Mouse (Mus musculus) embryonic facial prominence, embryonic 15.5 days (tissue): ENCODE data around the gene Gm47283. TPM values are rescaled to one million over a fixed set of nuclear protein-coding genes. Genes with fewer than 3 reads are reported as not detected.
A peak's percentile ranks its signal among the peaks of the same experiment; 100 is the strongest.
"Not testable (repeated sequence)": the region's sequence is repeated elsewhere in the genome, so short reads cannot be mapped to it uniquely, and the experiment has no call there.

Experiments used
- ATAC-seq: fragments of 200-750 bp; cut with Nextera tagmentation; 2 replicates; pipeline ENCODE4 v1.8.0; 2017; ENCODE audit warnings: low read depth, moderate TSS enrichment; ENCODE audit not compliant: insufficient number of reproducible peaks, low FRiP score, low TSS enrichment
- H3K27ac ChIP-seq: fragments of 300-500 bp; sonication (generic); replicated peaks from 2 replicates; pipeline ENCODE4 v1.5.1; 2015; ENCODE audit warnings: mild to moderate bottlenecking, inconsistent platforms
- H3K27me3 ChIP-seq: fragments of 300-500 bp; sonication (generic); 2 replicates; pipeline ENCODE4 v1.6.1; 2015; ENCODE audit warnings: inconsistent platforms
- H3K36me3 ChIP-seq: fragments of 300-500 bp; sonication (generic); 2 replicates; pipeline ENCODE4 v1.6.1; 2015; ENCODE audit warnings: mild to moderate bottlenecking, inconsistent platforms
- H3K4me1 ChIP-seq: fragments of 300-500 bp; sonication (generic); 2 replicates; pipeline ENCODE4 v1.6.1; 2015; ENCODE audit warnings: inconsistent platforms
- H3K4me2 ChIP-seq: fragments of 300-500 bp; sonication (generic); replicated peaks from 2 replicates; pipeline ENCODE4 v1.6.1; 2015; ENCODE audit warnings: mild to moderate bottlenecking, inconsistent platforms
- H3K4me3 ChIP-seq: fragments of 300-500 bp; sonication (generic); replicated peaks from 2 replicates; pipeline ENCODE4 v1.5.1; 2015; ENCODE audit warnings: mild to moderate bottlenecking, inconsistent platforms
- H3K9ac ChIP-seq: fragments of 300-500 bp; sonication (generic); 2 replicates; pipeline ENCODE4 v1.6.1; 2015; ENCODE audit warnings: inconsistent platforms
- H3K9me3 ChIP-seq: fragments of 300-500 bp; sonication (generic); replicated peaks from 2 replicates; pipeline ENCODE4 v1.6.1; 2016; ENCODE audit warnings: inconsistent platforms
- WGBS: fragments of 180-500 bp; shearing (Covaris S2); methylation state at CpG from one replicate; pipeline ENCODE4 v1.1.7; 2015; 5-methylcytosine and 5-hydroxymethylcytosine counted together
- polyA plus RNA-seq: library from polyadenylated mRNA; unstranded; fragments of >200 nt; fragmentation: Nextera tagmentation; extraction: Ambion mirVana; gene quantifications from 2 replicates; pipeline ENCODE4 v1.2.1, GENCODE M21; 2015

The Gm47283 gene
- not detected in 2 replicates for polyA plus RNA-seq

GRCm38 (mm10) chrY:90784438-90784837 lies at the start of gene Gm47283:
Gene Gm47283 (plus strand): TSS chrY:90784738.
- not testable (repeated sequence) for H3K27ac ChIP-seq, ATAC-seq, H3K27me3 ChIP-seq, H3K4me3 ChIP-seq, H3K4me2 ChIP-seq, H3K36me3 ChIP-seq, H3K9me3 ChIP-seq, H3K4me1 ChIP-seq, H3K9ac ChIP-seq
- WGBS, result no CpG with 5 or more reads among the region's 48 CpGs

- H3K4me2 ChIP-seq, H3K9ac ChIP-seq, H3K4me1 ChIP-seq, ATAC-seq, H3K4me3 ChIP-seq, H3K27ac ChIP-seq, H3K27me3 ChIP-seq: not testable (repeated sequence)
- Histone ChIP-seq H3K36me3 (peaks cover 18% of the 10 kb centered on the region), H3K9me3 (peaks cover 16% of the 10 kb centered on the region)
- 81% methylated on average over 5 of the region's 5 CpGs for WGBS
Observed at GRCm38 (mm10) chrY:90735181-90735895, 49.2 kb upstream of the Gm47283 start.

DNA sequence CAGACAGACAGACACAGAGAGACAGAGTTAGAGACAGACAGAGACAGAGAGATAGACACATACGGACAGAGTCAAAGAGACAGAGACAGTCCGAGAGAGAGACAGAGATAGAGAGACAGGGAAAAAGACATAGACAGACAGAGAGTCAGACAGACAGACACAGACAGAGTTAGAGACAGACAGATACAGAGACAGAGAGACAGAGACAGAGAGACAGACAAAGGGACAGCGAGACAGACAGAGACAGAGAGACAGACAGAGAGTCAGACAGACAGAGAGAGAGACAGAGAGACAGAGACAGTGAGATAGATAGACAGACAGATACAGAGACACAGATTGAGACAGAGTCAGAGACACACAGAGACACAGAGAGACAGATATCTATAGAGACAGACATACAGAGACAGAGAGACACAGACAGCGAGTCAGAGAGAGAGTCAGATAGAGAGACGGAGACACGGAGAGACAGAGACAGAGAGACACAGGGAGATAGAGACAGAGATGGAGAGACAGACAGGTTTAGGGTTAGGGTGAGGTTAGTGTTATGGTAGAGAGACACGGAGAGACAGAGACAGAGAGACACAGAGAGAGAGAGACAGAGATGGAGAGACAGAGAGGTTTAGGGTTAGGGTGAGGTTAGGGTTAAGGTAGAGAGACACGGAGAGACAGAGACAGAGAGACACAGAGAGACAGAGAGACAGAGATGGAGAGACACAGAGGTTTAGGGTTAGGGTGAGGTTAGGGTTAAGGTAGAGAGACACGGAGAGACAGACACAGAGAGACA lies 48.1 kb upstream of the Gm47283 start:
- not testable (repeated sequence) for H3K27ac ChIP-seq, H3K27me3 ChIP-seq, ATAC-seq, H3K4me3 ChIP-seq, H3K9ac ChIP-seq, H3K4me1 ChIP-seq, H3K4me2 ChIP-seq
- peaks cover 23% of the 10 kb centered on the region for H3K9me3 ChIP-seq
- WGBS, result 69% methylated on average over 5 of the region's 9 CpGs
- H3K36me3 ChIP-seq, result peaks cover 22% of the 10 kb centered on the region

DNA sequence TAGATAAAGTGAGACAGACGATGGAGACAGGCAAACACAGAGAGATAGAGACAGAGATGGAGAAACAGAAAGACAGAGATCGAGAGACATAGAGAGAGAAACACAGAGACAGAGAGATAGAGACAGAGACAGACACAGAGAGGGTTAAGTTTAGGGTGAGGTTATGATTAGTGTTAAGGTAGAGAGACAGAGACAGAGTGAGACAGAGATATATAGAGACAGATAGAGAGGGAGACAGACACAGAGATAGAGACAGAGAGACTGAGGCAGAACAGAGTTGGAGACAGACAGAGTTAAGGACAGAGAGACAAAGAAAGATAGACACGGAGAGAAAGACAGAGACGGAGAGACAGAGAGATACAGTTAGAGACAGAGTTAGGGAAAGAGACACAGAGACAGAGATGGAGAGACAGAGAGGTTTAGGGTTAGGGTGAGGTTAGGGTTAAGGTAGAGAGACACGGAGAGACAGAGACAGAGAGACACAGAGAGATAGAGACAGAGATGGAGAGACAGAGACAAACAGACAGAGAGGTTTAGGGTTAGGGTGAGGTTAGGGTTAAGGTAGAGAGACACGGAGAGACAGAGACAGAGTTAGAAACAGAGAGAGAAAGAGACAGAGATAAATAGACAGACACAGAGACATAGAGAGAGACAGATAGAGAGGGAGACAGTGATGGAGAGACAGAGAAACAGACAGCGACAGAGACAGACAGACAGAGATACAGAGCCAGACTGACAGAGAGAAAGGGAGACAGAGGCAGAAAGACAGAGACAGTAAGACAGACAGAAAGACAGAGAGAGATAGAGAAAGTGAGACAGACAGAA lies 46.7 kb upstream of the Gm47283 start:
- WGBS, result 74% methylated on average over 3 of the region's 7 CpGs
- Histone ChIP-seq H3K4me2 (no peak overlapping the region), H3K36me3 (peaks cover 36% of the 10 kb centered on the region), H3K27ac (no peak overlapping the region), H3K4me1 (no peaks in the 10 kb centered on the region), H3K27me3 (no peaks in the 10 kb centered on the region), H3K9me3 (peaks cover 37% of the 10 kb centered on the region), H3K9ac (no peak overlapping the region), H3K4me3 (no peak overlapping the region)
- no peak for ATAC-seq

GRCm38 (mm10) chrY:90738431-90738680 lies 46.2 kb upstream of the Gm47283 start:
- no peak overlapping the region for H3K27ac ChIP-seq
- WGBS, result 89% methylated on average over 1 of the region's 1 CpGs
- H3K4me1 ChIP-seq, result no peaks in the 10 kb centered on the region
- H3K27me3 ChIP-seq, result no peaks in the 10 kb centered on the region
- H3K4me3 ChIP-seq, result no peak overlapping the region
- H3K9me3 ChIP-seq, result peaks cover 38% of the 10 kb centered on the region
- peaks cover 37% of the 10 kb centered on the region for H3K36me3 ChIP-seq
- no peak overlapping the region for H3K9ac ChIP-seq
- no peak overlapping the region for H3K4me2 ChIP-seq
- ATAC-seq, result no peak

- H3K36me3 ChIP-seq, result peaks cover 37% of the 10 kb centered on the region
- ATAC-seq, result peak; percentile 32
- H3K4me1 ChIP-seq, H3K4me2 ChIP-seq, H3K4me3 ChIP-seq, H3K9ac ChIP-seq, H3K27me3 ChIP-seq, H3K27ac ChIP-seq: not testable (repeated sequence)
- H3K9me3 ChIP-seq, result peaks cover 38% of the 10 kb centered on the region
- WGBS, result 71% methylated on average over 28 of the region's 28 CpGs
Observed at GRCm38 (mm10) chrY:90738841-90739530, 45.6 kb upstream of the Gm47283 start.

GRCm38 (mm10) chrY:90739531-90740012 lies 45.0 kb upstream of the Gm47283 start:
- peaks cover 43% of the 10 kb centered on the region for H3K9me3 ChIP-seq
- H3K36me3 ChIP-seq, result peaks cover 42% of the 10 kb centered on the region
- not testable (repeated sequence) for H3K4me3 ChIP-seq, H3K27ac ChIP-seq, H3K27me3 ChIP-seq, H3K4me2 ChIP-seq, H3K9ac ChIP-seq, H3K4me1 ChIP-seq, ATAC-seq
- WGBS, result 50% methylated on average over 11 of the region's 11 CpGs

DNA sequence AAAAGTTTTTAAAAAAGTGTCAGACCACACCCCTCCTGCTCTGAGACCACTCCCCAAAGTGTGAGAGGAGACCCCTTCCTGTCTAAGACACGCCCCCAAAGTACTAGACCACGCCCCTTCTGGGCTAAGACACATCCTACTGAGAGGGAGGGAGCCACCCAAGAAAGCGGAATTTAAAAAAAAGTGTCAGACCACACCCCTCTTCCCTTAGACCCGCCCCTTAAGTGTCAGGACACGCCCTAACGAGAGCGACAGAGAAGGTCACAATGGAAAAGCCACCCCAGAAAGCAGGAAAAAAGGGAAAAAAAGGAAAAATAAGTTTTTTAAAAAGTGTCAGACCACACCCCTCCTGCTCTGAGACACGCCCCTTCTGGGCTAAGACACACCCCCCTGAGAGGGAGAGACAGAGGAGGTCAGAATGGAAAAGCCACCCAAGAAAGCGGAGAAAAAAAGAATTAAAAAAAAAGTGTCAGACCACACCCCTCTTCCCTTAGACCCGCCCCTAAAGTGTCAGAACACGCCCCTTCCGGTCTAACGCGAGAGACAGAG lies 44.5 kb upstream of the Gm47283 start:
- 48% methylated on average over 14 of the region's 14 CpGs for WGBS
- Histone ChIP-seq H3K36me3 (peaks cover 42% of the 10 kb centered on the region), H3K9me3 (peaks cover 45% of the 10 kb centered on the region), H3K4me2 (no peak overlapping the region), H3K9ac (no peak overlapping the region), H3K4me1 (no peaks in the 10 kb centered on the region), H3K4me3 (no peak overlapping the region), H3K27ac (no peak overlapping the region), H3K27me3 (no peaks in the 10 kb centered on the region)
- peak; percentile 1; the same call in 1 of the 2 replicates for ATAC-seq

DNA sequence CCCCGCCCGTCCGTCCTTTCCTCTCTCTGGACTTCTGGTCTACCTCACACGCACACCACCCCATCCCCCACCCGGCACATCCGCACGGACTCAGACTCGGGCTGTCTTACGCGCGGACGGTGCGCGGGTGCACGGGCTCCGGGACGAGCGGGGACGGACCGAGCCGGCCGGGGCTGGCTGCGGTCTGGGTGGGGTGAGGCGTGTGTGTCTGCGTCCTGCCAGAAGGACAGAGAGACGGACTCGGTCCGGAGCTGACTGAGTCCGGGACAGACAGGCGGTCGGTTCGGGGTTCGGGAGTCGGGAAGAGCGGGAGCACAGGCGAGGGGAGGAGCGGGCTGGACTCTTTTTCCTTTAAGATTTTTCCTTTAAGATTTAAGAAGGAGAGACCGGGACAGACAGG lies 43.5 kb upstream of the Gm47283 start:
- not testable (repeated sequence) for H3K4me2 ChIP-seq, H3K27ac ChIP-seq, H3K4me1 ChIP-seq, H3K27me3 ChIP-seq, H3K4me3 ChIP-seq, H3K9ac ChIP-seq
- Histone ChIP-seq H3K9me3 (peaks cover 50% of the 10 kb centered on the region), H3K36me3 (peaks cover 42% of the 10 kb centered on the region)
- peak; percentile 65 for ATAC-seq
- 77% methylated on average over 38 of the region's 38 CpGs for WGBS

DNA sequence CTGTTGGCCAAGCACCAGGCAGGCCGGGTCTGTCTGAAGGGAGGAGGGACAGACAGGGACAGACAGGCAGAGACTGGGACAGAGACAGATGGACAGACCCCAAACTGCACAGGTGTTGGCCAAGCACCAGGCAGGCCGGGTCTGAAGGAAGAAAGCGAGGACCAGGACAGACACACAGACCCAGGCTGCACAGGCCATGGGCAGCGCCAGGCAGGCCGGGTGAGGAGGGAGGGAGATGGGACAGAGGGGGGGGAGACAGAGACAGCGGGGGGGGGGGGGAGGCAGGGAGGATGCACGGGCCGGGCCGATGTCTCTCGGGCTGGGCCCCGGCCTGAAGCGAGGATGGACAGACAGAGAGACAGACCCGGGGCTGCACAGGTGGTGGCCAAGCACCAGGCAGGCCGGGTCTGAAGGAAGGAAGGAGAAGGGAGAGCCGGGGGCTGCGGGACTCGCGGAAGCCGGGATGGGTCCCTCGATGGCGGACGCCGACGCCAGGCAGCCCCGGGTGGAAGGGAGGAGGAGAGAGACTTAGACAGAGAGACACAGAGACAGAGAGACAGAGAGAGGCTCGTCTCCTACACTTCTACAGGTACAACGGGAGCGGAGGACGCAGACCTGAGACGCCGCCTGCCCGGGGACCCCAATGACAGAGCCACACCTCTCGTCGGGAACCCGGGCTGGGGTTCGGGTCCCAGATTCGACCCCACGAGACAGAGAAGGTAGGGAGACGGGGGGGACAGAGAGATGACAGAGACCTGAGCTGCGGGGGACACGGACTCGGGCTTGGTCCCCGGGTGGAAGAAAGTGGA lies 42.9 kb upstream of the Gm47283 start:
- Histone ChIP-seq H3K9me3 (peaks cover 50% of the 10 kb centered on the region), H3K36me3 (peaks cover 42% of the 10 kb centered on the region)
- H3K27ac ChIP-seq, H3K4me2 ChIP-seq, H3K9ac ChIP-seq, H3K4me3 ChIP-seq, H3K4me1 ChIP-seq, H3K27me3 ChIP-seq: not testable (repeated sequence)
- peak; percentile 55 for ATAC-seq
- 82% methylated on average over 42 of the region's 43 CpGs for WGBS
